Mouse (Mus musculus) cerebellum, postnatal 36 days (tissue): ENCODE results near the gene Rps27a.

Experiments used
- DNase-seq, 2 experiments: peaks; one replicate each; pipeline ENCODE4 v3.0.0; 2021 to 2022; ENCODE audit warnings: mixed read lengths in 2 of 2

The Rps27a gene

DNA sequence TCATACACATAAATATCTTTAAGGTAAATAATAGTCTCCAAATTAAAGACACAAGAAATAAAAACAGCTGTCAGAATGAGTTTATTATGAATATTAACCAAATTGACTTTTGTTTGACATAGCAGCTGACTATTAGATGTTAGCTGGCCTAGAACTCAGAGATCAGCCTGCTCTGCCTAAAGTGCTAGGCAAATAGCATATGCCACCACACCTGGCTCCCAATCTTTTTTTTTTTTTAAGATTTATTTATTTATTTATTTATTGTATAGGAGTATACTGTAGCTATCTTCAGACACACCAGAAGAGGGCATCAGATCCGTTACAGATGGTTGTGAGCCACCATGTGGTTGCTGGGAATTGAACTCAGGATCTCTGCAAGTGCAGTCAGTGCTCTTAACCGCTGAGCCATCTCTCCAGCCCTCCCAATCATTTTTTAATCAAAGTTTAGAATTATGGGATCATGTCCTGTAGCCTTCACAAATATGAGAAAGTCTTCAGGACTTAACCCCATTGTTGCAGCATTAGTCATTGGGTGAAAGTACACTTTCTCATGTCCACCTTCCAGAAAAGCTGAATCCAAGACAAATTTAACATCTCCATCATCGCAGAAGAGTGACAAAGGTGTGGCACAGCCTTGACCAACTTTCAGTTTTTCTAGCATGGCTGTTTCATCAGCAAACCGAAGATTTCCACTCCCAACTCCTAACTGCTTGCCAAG, 34.9 kb downstream of the Rps27a start:
- no peak for DNase-seq

DNA sequence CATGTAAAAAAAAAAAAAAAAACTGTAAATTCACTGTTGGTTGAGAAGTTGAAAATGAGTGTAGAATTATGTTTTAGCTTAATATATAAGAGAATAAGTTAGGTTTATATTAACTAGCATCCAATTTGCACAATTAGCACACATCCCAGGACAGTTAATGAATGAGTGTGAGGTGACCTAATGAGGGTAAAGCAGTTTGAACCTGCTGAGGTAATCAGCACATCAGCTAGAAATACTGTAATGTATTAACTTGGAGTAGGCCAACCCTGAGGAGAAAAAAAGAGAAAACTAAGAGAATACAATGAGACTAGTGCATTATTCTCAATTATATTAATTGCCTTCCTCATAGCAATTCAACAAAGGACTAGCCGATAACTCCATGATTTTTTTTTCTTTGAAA, 38.5 kb downstream of the Rps27a start:
- DNase-seq: no peak

DNA sequence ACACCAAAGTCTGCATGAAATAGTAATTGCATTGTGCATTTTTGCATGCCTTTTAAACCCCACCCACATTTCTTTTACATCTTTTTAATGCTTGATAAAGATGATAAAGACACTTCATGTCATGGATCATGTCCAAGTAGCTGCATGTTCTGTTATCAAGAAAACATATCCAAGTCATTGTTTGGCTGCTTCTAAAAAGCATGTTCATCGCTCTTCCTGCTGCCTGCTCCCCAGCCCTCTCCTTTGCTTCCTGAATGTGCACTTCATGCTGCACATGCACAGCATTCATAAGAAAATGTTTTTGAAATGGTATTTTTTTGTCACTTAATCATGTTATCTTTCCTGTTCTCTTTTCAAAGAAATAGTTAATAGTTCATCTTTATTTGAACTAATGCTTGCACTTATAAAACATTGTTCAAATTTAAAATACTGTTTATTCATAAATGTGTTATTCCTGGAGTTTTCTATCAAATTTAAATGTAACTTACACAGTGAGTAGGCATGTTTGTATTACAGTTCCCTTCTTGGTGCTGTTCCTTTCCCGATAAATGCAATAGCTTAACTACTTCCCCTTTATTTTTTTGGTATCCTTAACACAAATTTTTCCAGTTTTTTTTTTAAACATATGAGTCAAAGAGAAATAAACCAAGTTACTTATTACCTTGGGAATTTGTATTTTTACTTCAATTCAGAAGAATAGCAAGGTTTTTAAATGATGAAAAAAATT, 42.8 kb downstream of the Rps27a start:
- no peak for DNase-seq

DNA sequence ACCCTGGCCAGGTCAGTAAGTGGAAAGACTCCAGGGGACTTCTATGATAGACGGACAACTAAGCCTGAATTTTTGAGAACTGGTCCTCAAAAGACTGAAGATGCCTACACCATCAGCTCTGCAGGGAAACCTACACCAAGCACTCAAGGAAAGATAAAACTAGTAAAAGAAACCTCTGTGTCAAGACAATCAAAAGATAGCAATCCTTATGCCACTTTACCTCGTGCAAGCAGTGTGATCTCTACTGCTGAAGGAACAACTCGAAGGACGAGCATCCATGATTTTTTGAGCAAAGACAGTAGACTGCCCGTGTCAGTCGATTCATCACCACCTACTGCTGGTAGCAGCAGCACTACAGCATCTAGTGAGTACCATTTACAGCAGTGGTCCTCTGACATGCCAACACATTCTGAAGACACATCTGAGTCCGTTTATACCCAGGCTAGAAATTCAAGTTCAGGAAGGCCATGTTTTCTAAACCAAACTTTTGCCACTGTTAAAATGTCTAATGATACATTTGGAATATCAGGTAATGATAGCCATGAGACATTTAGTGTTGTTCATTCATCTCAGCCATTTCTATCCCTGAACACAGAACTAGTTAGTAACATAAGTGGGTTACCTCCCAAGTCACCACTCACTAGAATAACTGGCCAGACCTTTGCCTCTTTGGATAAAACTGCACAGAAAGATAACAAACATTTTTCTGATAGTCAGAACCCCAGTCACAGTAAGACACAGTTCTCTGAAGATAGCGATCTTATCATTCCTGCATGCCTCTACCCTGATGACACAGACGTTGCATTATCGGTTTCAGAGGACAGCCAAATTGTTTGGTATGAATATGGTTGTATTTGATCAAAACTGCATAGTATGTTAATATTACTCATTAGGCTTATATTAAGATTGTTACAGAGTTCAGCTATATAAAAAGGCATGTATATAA, 43.7 kb downstream of the Rps27a start:
- no peak for DNase-seq

- no peak for DNase-seq
These were observed 50.9 kb downstream of the Rps27a start for GRCm38 (mm10) chr11:29496962-29497361.
